In the genomic region with DNA sequence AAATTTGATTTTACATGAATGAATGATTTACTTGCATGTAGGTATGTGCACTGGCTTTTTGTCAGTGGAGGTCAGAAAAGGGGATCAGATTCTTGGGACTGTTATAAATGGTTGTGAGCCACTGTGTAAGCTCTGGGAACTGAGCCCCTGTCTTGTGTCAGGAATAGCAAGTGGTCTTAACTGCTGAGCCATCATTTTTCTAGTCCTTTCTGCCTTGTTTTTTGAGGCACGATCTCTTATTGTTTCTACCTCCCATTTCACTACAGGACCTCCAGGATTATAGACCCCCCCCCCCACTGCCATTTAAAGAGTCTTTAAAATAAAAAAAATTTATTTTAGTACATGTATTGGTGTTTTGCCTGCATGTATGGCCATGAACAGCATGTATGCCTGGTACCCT, we compare ENCODE assay signal across 22 mouse cellular contexts.
"Had no signal": no experiment of that assay in that cellular context is flagged by ENCODE, and none has a peak within 500 bp of the region (broad histone marks: within the 10 kb centered on the region; RNA-seq: fewer than 3 reads in every experiment).

No protein-coding gene starts in this region.

- H3K27me3 ChIP-seq: heart, embryonic 13.5 days; heart, embryonic 15.5 days; hindbrain, embryonic 13.5 days; hindbrain, embryonic 15.5 days; kidney, embryonic 15.5 days; limb, embryonic 13.5 days; limb, embryonic 15.5 days; liver, embryonic 12.5 days had no signal

- H3K9me3 ChIP-seq: heart, embryonic 13.5 days; heart, embryonic 15.5 days; hindbrain, embryonic 13.5 days; hindbrain, embryonic 15.5 days; kidney, embryonic 15.5 days; limb, embryonic 13.5 days; limb, embryonic 15.5 days; liver, embryonic 12.5 days had no signal

- H3K9ac ChIP-seq: heart, embryonic 13.5 days; heart, embryonic 15.5 days; hindbrain, embryonic 13.5 days; hindbrain, embryonic 15.5 days; kidney, embryonic 15.5 days; limb, embryonic 13.5 days; limb, embryonic 15.5 days; liver, embryonic 12.5 days; liver, embryonic 14.5 days had no signal

- H3K27ac ChIP-seq: heart, embryonic 13.5 days; heart, embryonic 15.5 days; hindbrain, embryonic 13.5 days; hindbrain, embryonic 15.5 days; hindbrain, postnatal 0 days; kidney, embryonic 15.5 days; kidney, postnatal 0 days; layer of hippocampus, adult 2 months; left cerebral cortex, adult 2 months; limb, embryonic 13.5 days; limb, embryonic 15.5 days; liver, embryonic 12.5 days; liver, embryonic 14.5 days had no signal

- H3K36me3 ChIP-seq: heart, embryonic 13.5 days; heart, embryonic 15.5 days; hindbrain, embryonic 13.5 days; hindbrain, embryonic 15.5 days; kidney, embryonic 15.5 days; limb, embryonic 13.5 days; limb, embryonic 15.5 days; liver, embryonic 12.5 days had no signal

- H3K4me1 ChIP-seq: limb, embryonic 15.5 days had no signal

- DNase-seq: gastrocnemius, postnatal 14 days; gastrocnemius, postnatal 36 days; heart, adult 18-20 months; heart, postnatal 14 days; heart, postnatal 36 days; kidney, adult 11 months; kidney, adult 9 months; kidney, postnatal 25 days; kidney, postnatal 4 days had no signal

- H3K4me3 ChIP-seq: heart, embryonic 13.5 days; heart, embryonic 15.5 days; hindbrain, embryonic 13.5 days; hindbrain, embryonic 15.5 days; kidney, embryonic 15.5 days; layer of hippocampus, adult 2 months; left cerebral cortex, adult 2 months; limb, embryonic 13.5 days; limb, embryonic 15.5 days; liver, embryonic 12.5 days had no signal
